Mouse (Mus musculus) G1E-ER4 (cell line): ENCODE data around the gene Gm20683. TPM values are rescaled to one million over a fixed set of nuclear protein-coding genes. Genes with fewer than 3 reads are reported as not detected.

Experiments used
- GATA1 ChIP-seq: IDR thresholded peaks from one replicate; pipeline ENCODE4 v1.8.0; 2012; ENCODE audit warnings: low read length, inconsistent platforms
- polyA plus RNA-seq: library from polyadenylated mRNA; stranded (reverse); fragments of >175 nt; gene quantifications from 2 replicates; pipeline ENCODE4 v1.2.3, GENCODE M21; 2012

Gene Gm20683
- polyA plus RNA-seq, 1 experiment, result 12.3 TPM

- TF ChIP-seq GATA1, result no peak
Measured at GRCm38 (mm10) chr17:25863681-25864080, 22.1 kb upstream of the Gm20683 start.

- TF ChIP-seq GATA1, result no peak
Measured at GRCm38 (mm10) chr17:25861704-25862612, 20.4 kb upstream of the Gm20683 start.

- no peak for TF ChIP-seq GATA1
Measured at GRCm38 (mm10) chr17:25860832-25861703, 19.5 kb upstream of the Gm20683 start, which contains the start of gene Wdr90. Wdr90 (minus strand) TSS chr17:25861501.

- no peak for TF ChIP-seq GATA1
Measured at GRCm38 (mm10) chr17:25860229-25860628, 18.7 kb upstream of the Gm20683 start.

GRCm38 (mm10) chr17:25844396-25844901 lies 2.9 kb upstream of the Gm20683 start, which contains the start of gene Rhot2:
Rhot2 (minus strand) TSS chr17:25844851.
- no peak for TF ChIP-seq GATA1

- TF ChIP-seq GATA1, result no peak
Measured at GRCm38 (mm10) chr17:25843636-25844395, 2.3 kb upstream of the Gm20683 start.

- no peak for TF ChIP-seq GATA1
Measured at GRCm38 (mm10) chr17:25843122-25843521, 1.6 kb upstream of the Gm20683 start.

GRCm38 (mm10) chr17:25842509-25842908 lies 946 bp upstream of the Gm20683 start:
- TF ChIP-seq GATA1, result no peak

- no peak for TF ChIP-seq GATA1
Measured at GRCm38 (mm10) chr17:25840519-25840918, 1.0 kb downstream of the Gm20683 start.

- no peak for TF ChIP-seq GATA1
Measured at GRCm38 (mm10) chr17:25839455-25840235, 1.9 kb downstream of the Gm20683 start.

- no peak for TF ChIP-seq GATA1
Measured at GRCm38 (mm10) chr17:25838904-25839303, 2.7 kb downstream of the Gm20683 start.

- TF ChIP-seq GATA1, result no peak
Measured at GRCm38 (mm10) chr17:25837533-25837932, 4.0 kb downstream of the Gm20683 start.

GRCm38 (mm10) chr17:25837076-25837410 lies 4.5 kb downstream of the Gm20683 start, which contains the start of gene Rhbdl1:
Rhbdl1 (minus strand) TSS chr17:25837295.
- no peak for TF ChIP-seq GATA1

- no peak for TF ChIP-seq GATA1
Measured at GRCm38 (mm10) chr17:25836397-25837075, 5.0 kb downstream of the Gm20683 start.
